Comparison of ENCODE assay signal across 9 mouse cellular contexts in the genomic region with DNA sequence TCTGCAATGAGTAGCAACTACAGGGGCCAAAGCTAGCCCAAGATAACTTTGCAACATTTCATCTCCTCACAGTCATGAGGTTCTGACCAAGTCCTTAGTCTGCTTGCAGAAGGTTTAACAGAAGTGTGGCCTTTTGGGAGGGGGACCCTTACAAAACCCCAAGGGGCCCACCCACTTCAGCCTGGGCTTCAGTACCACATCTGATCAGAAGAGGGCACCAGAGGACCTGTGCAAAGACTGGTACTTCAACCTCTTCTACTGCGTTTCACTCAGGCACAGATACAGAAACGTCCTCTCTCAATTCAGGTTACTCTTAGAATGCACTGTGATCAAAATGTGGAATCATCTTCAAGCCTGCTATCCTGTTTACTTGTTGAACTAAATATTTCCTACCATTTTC. TPM values are rescaled to one million over a fixed set of nuclear protein-coding genes. Genes with fewer than 3 reads are reported as not detected.
DNase-seq lines count a peak whose midpoint lies in the region; ATAC-seq and TF ChIP-seq lines count a peak whose summit lies in the region.
"Had no signal": no experiment of that assay in that cellular context is flagged by ENCODE, and none has a peak within 500 bp of the region (broad histone marks: within the 10 kb centered on the region; RNA-seq: fewer than 3 reads in every experiment).

No protein-coding gene starts in this region.

- H3K4me1 ChIP-seq in ES-E14 (ENCODE audit: control insufficient read depth in 2 of 2, insufficient read depth in 2 of 2, low read length in 2 of 2, poor library complexity in 1 of 2), result no peaks in the 10 kb centered on the region
- H3K4me1 ChIP-seq in forebrain, postnatal 0 days (ENCODE audit: insufficient read depth), result no peaks in the 10 kb centered on the region
- no peaks in the 10 kb centered on the region for H3K4me1 ChIP-seq in kidney, postnatal 0 days (replicated peaks; ENCODE audit: insufficient read depth, low read length)
- peaks cover 18% of the 10 kb centered on the region for H3K4me1 ChIP-seq in liver, postnatal 0 days (ENCODE audit: insufficient read depth)

- no peak overlapping the region for H3K4me3 ChIP-seq in ES-E14 (ENCODE audit: insufficient read depth in 1 of 2, low read depth in 1 of 2, low read length in 2 of 2, poor library complexity in 1 of 2, severe bottlenecking in 1 of 2)
- no peak overlapping the region for H3K4me3 ChIP-seq in forebrain, postnatal 0 days (ENCODE audit: low read depth, low read length)
- H3K4me3 ChIP-seq in kidney, postnatal 0 days (replicated peaks; ENCODE audit: low read depth, low read length), result no peak overlapping the region
- no peak overlapping the region for H3K4me3 ChIP-seq in liver, postnatal 0 days (ENCODE audit: low read depth, low read length)

- H3K9me3 ChIP-seq in ES-E14 (ENCODE audit: control insufficient read depth, insufficient read depth, low read depth, low read length), result no peaks in the 10 kb centered on the region
- no peaks in the 10 kb centered on the region for H3K9me3 ChIP-seq in forebrain, postnatal 0 days (ENCODE audit: low read length)
- H3K9me3 ChIP-seq in kidney, postnatal 0 days (replicated peaks; ENCODE audit: low read length), result no peaks in the 10 kb centered on the region
- no peaks in the 10 kb centered on the region for H3K9me3 ChIP-seq in liver, postnatal 0 days (ENCODE audit: low read length)

- peak; percentile 58; the same call in 1 of the 2 replicates for ATAC-seq in cerebellum, adult (ENCODE audit: insufficient number of reproducible peaks, low FRiP score, low TSS enrichment)
- peak; percentile 63; the same call in 1 of the 2 replicates for ATAC-seq in forebrain, postnatal 0 days
- ATAC-seq in kidney, postnatal 0 days (replicated peaks; ENCODE audit: low FRiP score, low read depth), result no peak
- ATAC-seq in liver, postnatal 0 days, result peak; percentile 37

- no peak for TF ChIP-seq EP300 in liver, postnatal 0 days (IDR thresholded peaks at IDR 0.05; ENCODE audit: low read depth)

- no peak overlapping the region for H3K4me2 ChIP-seq in forebrain, postnatal 0 days (ENCODE audit: low read depth)
- H3K4me2 ChIP-seq in kidney, postnatal 0 days (ENCODE audit: low read length), result no peak overlapping the region
- no peak overlapping the region for H3K4me2 ChIP-seq in liver, postnatal 0 days (ENCODE audit: low read depth, low read length)

- H3K36me3 ChIP-seq in ES-E14 (ENCODE audit: control insufficient read depth, insufficient read depth, low read length, poor library complexity, severe bottlenecking), result no peaks in the 10 kb centered on the region
- no peaks in the 10 kb centered on the region for H3K36me3 ChIP-seq in forebrain, postnatal 0 days (ENCODE audit: insufficient read depth)
- H3K36me3 ChIP-seq in kidney, postnatal 0 days (ENCODE audit: insufficient read depth, low read length), result no peaks in the 10 kb centered on the region
- H3K36me3 ChIP-seq in liver, postnatal 0 days (replicated peaks; ENCODE audit: insufficient read depth, low read length), result no peaks in the 10 kb centered on the region

- in situ Hi-C loops in ES-E14 (cut with MboI; ENCODE audit: low sequenced_read_pairs in 2 of 2, unreplicated experiment in 2 of 2), result loop anchor here (5.0 to 25.0 kb wide), 4 partner anchors 137 to 823 kb away; no protein-coding TSS in a partner anchor

- no peak overlapping the region for H3K9ac ChIP-seq in ES-E14 (ENCODE audit: insufficient read depth, low read depth, low read length, poor library complexity, severe bottlenecking)
- no peak overlapping the region for H3K9ac ChIP-seq in forebrain, postnatal 0 days
- H3K9ac ChIP-seq in kidney, postnatal 0 days (ENCODE audit: low read depth, low read length), result no peak overlapping the region
- no peak overlapping the region for H3K9ac ChIP-seq in liver, postnatal 0 days (replicated peaks)

- 1% methylated on average over 2 of the region's 2 CpGs for WGBS in forebrain, postnatal 0 days
- 4% methylated on average over 2 of the region's 2 CpGs for WGBS in kidney, postnatal 0 days
- WGBS in liver, postnatal 0 days (ENCODE audit: insufficient replicate concordance), result 2% methylated on average over 2 of the region's 2 CpGs

- no peaks in the 10 kb centered on the region for H3K27me3 ChIP-seq in forebrain, postnatal 0 days (ENCODE audit: insufficient read depth, low read length)
- H3K27me3 ChIP-seq in kidney, postnatal 0 days (ENCODE audit: insufficient read depth, low read length), result no peaks in the 10 kb centered on the region
- no peaks in the 10 kb centered on the region for H3K27me3 ChIP-seq in liver, postnatal 0 days (ENCODE audit: insufficient read depth, low read length)

- peak; percentile 82 for TF ChIP-seq CTCF in forebrain, postnatal 0 days (IDR thresholded peaks at IDR 0.05; ENCODE audit: low read depth)
- TF ChIP-seq CTCF in kidney, postnatal 0 days (IDR thresholded peaks at IDR 0.05; ENCODE audit: low read depth), result peak; percentile 97
- TF ChIP-seq CTCF in liver, postnatal 0 days (IDR thresholded peaks at IDR 0.05; ENCODE audit: low read depth), result peak; percentile 93

- no peak overlapping the region for H3K27ac ChIP-seq in ES-E14 (ENCODE audit: insufficient read depth, low read depth, low read length, poor library complexity, severe bottlenecking)
- H3K27ac ChIP-seq in forebrain, postnatal 0 days (ENCODE audit: low read depth, low read length), result no peak overlapping the region
- no peak overlapping the region for H3K27ac ChIP-seq in kidney, postnatal 0 days
- H3K27ac ChIP-seq in liver, postnatal 0 days (ENCODE audit: low read depth), result peak overlapping the region; percentile 39; the same call in 1 of the 2 replicates

- DNase-seq in 3134 (ENCODE audit: extremely low read depth, insufficient read length, low spot score) (peak; percentile 18), ES-E14 (ENCODE audit: low read depth, low spot score) (peak; percentile 63)
- DNase-seq in forebrain, postnatal 0 days, result peak; percentile 45
- peak; percentile 76 for DNase-seq in kidney, postnatal 0 days (ENCODE audit: low spot score)
- peak; percentile 79 for DNase-seq in liver, postnatal 0 days
- peak; percentile 51 to 74 for DNase-seq in right cerebral cortex, postnatal 10 days (ENCODE audit: low spot score in 2 of 2)
- peak; percentile 65 for DNase-seq in urinary bladder, postnatal 14 days (ENCODE audit: low spot score)

TF ChIP-seq in ES-E14, 5 proteins besides CTCF, POLR2A, EP300 and RAD21:
- TF ChIP-seq ZNF384 (IDR thresholded peaks at IDR 0.05; ENCODE audit: low read depth, low read length) (no peak), ZC3H11A (IDR thresholded peaks at IDR 0.05; ENCODE audit: borderline replicate concordance, low read depth, low read length) (no peak), MAFK (IDR thresholded peaks at IDR 0.05; ENCODE audit: insufficient read depth, low read depth, low read length) (no peak), HCFC1 (IDR thresholded peaks at IDR 0.05; ENCODE audit: borderline replicate concordance, insufficient read depth, low read length) (no peak), CHD2 (IDR thresholded peaks at IDR 0.05; ENCODE audit: low read depth, low read length) (no peak)

RNA-seq across cellular contexts. Expression of a gene that starts 30.0 kb away (rescaled TPM):
- 2.6 and 3.2 TPM in 2 replicates for total RNA-seq in ES-E14 (2012; rRNA removed)
- 1.2 TPM in 1 of 2 replicates, not detected in the other for total RNA-seq in forebrain, postnatal 0 days (2014; rRNA removed)
- not detected in 2 replicates for polyA plus RNA-seq in forebrain, postnatal 0 days (2015; fragmentation: Nextera tagmentation; extraction: Ambion mirVana)
- polyA plus RNA-seq in kidney, postnatal 0 days (2015; fragmentation: Nextera tagmentation; extraction: Ambion mirVana), result 0.15 TPM in 1 of 2 replicates, not detected in the other
- not detected in 2 replicates for polyA plus RNA-seq in liver, postnatal 0 days (2015; fragmentation: Nextera tagmentation; extraction: Ambion mirVana)
- polyA plus RNA-seq: heart, embryonic 14.5 days had no signal

RNA-seq across cellular contexts. Expression of a gene that starts 42.3 kb away (rescaled TPM):
- total RNA-seq in ES-E14 (2012; rRNA removed), result 84.1 and 128 TPM in 2 replicates
- 68.7 and 84.3 TPM in 2 replicates for total RNA-seq in forebrain, postnatal 0 days (2014; rRNA removed)
- polyA plus RNA-seq in forebrain, postnatal 0 days (2015; fragmentation: Nextera tagmentation; extraction: Ambion mirVana), result 79.1 and 104 TPM in 2 replicates
- 221 and 232 TPM in 2 replicates for polyA plus RNA-seq in kidney, postnatal 0 days (2015; fragmentation: Nextera tagmentation; extraction: Ambion mirVana)
- polyA plus RNA-seq in liver, postnatal 0 days (2015; fragmentation: Nextera tagmentation; extraction: Ambion mirVana), result 99.3 and 107 TPM in 2 replicates

Comparison
In these comparisons a context has a peak if more than half of its experiments do, and no peak if none do; other contexts are left out.
1. DNase-seq: peak in every context shown above with its lines; median percentile 79 in liver, postnatal 0 days; 76 in kidney, postnatal 0 days; 65 in urinary bladder, postnatal 14 days; 63 in ES-E14; 62 in right cerebral cortex, postnatal 10 days; 45 in forebrain, postnatal 0 days; 18 in 3134.